Mouse (Mus musculus): ENCODE measurements around the gene Cacnb2. TPM values are rescaled to one million over a fixed set of nuclear protein-coding genes. Genes with fewer than 3 reads are reported as not detected.
A peak's percentile ranks its signal among the peaks of the same experiment; 100 is the strongest.

The Cacnb2 gene
- 1 to 10 TPM in 1 of 2 experiments, under 1 TPM in 1; 0.70 to 1.4 TPM for total RNA-seq (2021)
- long read RNA-seq, experiment 1: 0 reads
- long read RNA-seq, experiment 2: 0 reads

DNA sequence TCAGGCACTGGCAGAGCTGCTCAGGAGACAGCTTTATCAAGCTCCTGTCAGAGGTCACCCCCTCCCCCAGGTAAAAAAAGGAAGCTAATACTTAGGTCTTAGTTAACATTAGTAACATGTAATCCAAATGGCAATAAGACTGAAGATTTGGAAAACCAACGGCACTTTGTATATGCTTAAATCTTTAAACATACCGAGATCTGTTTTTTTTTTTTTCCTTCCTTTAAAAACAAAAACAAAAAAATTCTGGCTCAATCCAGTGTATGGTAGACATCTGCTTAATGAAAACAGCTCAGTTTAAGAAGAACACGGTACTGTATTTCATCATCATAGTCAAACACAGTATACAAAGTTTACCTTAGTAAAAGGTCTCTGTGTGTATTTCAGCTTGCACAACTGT is at the start of gene Cacnb2:
TSS of gene Cacnb2 (plus strand) at position 301 of the 400 bp plus-strand sequence.
- DNase-seq: no peak
- intact Hi-C loops (cut with DNase I; ENCODE audit: low total_unique reads): no loop called here

DNA sequence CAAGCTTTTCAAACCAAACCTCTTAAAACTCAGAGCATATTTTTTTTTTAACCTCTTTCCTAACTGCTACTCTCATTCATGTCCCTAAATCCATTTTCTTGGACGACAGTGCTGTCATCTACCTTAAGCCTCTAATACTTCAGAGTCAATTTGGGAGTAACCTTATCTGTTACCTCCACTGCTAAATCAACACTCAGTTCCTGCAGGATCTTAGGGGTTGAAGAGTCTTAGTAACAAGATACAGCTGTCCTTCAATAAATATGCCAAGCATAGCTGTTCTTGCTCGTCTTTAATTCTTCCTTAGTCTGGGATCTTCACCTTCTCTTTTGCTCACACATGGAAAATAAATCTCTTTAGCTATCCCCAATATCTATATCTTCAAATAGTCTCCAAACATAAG is 34.9 kb upstream of the Cacnb2 start:
- DNase-seq: no peak
- intact Hi-C loops (cut with DNase I; ENCODE audit: low total_unique reads): no loop called here

DNA sequence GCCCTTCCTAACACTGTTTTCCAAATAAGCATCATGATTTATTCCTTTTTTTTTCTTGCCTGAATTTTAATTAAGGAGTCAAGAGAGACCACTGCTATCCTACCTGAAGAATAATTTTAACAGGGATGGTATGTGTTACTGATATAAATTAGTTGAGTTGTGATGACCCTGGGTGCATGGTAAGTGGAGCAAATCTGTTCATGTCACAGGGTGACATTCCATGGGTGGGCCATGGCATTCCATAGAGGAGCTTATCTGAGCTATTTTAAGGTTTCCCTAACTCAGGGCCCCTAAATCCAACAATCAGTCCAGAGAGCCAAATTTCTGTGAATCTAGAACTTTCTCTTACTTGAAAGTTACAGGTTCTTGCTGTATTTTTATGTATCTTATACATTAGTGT is 31.6 kb upstream of the Cacnb2 start:
- no peak for DNase-seq

DNA sequence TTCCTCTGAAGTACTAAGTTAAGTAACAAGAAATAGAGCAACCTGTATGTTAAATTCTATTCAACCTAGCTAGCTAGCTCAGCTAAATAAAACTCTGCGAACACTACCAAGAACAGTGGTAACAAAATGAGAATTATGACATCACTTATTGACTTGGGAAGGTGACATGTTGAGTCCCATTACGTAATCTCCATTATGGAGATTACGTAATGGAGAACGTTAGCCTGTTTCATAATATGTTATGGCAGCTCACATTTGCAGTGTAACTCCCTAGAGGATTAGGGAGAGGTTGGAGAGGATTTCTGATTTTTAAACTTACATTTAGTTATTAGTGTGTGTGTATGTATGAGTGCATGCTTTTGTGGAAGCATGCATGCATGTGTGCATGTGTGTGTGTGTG is 13.3 kb upstream of the Cacnb2 start:
- intact Hi-C loops (cut with DNase I; ENCODE audit: low total_unique reads): no loop called here
- no peak for DNase-seq

More for the DNA sequence above, 31.6 kb upstream of the Cacnb2 start:
- intact Hi-C loops (cut with DNase I; ENCODE audit: low total_unique reads): no loop called here

DNA sequence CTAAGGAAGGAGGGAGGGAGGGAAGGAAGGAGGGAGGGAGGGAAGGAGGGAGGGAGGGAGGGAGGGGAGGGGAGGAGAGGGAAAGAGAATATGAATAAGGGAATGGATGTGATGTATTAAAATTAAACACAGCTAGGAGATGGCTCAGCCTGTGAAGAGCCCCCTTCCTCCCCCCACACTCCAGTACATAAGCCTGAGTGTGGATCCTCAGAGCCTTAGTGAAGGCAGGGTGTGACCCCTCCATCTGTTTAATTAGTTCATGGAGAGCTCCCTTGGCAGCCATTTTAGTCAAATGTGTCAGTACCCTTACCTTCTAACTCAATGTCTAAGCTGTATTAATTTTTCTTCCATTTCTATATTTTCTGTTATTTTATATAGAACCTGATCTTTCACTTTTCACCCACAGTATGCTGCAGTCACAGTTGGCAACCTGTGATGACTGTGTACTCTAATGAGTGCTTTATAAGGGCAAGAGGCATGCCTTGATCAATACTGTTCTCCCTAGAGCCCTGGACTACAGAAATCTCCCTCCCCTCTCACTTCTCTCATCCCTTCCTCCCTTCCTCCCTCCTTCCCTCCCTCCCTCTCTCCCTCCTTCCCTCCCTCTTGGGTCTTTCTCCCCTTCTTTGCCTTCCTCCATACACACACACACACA is 4.9 kb upstream of the Cacnb2 start:
- intact Hi-C loops (cut with DNase I; ENCODE audit: low total_unique reads): no loop called here
- DNase-seq: no peak

DNA sequence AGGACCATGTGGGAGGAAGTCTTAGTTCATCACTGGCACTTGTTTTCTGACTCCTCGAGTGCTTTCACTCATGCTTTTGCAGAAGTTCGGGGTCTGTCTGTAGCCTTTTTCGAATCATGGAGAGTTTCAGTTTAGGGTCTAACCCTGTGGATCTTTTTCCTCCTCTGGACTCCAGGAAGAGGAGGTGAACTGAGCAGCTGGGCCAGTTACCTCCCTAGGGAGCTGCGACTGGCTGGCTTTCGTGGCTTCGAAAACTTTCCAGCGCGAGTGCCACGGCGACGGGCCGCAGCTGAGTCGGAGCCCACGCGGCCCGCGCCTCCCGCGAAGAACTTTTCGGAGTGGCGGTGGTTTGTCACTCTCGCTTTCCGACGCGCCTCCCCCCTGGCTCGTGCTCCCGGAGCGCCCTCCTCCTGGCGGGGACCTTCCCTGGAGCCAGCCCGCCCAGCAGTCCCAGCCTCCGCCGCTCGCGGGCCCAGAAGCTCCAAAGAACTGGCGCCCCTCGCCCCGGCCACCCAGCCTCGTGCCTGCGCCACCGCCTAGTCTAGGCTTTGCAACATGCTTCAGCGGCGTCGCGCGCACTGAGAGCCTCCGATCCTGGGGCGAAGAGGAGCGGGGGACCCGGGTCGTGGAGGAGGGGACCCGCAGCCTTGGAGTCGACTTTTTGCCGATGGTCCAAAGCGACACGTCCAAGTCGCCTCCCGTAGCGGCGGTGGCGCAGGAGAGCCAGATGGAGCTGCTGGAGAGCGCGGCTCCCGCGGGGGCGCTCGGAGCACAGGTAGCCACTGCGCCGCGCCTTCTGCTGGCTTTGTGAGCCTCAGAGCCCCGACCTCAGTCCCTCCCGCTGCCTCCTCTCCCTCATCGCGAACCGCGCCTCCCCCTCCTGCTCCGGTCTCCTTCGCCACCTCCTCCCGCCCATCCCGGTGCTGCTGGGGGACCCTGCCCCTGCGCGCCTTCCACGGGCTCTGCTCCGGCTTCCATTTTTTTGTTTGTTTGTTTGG is 1.2 kb downstream of the Cacnb2 start:
- peak; percentile 55 for DNase-seq
- intact Hi-C loops (cut with DNase I; ENCODE audit: low total_unique reads): no loop called here

DNA sequence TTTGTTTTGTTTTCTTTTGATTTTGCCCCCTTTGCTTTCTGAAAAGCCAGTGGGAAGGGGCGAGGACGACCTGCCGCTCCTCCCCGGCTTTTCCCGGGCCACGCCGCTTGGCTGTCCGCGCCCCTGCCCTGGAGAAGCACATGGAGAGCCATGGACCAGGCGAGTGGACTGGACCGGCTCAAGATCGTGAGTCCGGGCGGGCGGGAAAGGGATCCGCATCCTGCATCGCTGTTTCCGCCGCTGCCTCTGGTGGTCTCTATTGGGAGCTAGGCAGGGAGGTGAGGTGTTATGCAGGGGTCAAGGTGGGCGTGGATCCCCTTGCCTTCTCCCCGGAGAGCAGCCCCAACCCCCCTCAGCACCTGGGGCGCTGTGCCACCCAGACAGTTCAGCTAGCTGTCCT is 1.9 kb downstream of the Cacnb2 start:
- DNase-seq: peak; percentile 19
- intact Hi-C loops (cut with DNase I; ENCODE audit: low total_unique reads): no loop called here

DNA sequence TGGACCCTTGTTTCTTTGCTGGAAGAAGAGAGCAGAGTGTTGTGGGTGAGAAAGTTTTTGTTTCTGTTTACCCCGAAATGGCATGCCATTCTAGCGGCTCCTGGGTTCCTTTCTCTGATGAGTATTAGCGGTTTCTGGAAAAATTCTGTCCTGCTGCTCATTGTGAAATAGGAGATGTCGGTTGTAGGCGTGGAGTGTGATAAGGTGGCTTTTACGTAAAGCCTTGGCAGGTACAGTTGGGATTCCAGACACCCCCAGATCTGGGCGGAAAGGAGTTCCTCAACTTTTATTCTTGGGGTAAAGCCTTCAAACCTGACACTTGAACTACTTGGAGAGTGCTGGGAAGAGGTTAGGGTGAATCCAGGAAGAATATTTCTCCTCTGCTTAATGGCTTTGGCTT is 2.3 kb downstream of the Cacnb2 start:
- intact Hi-C loops (cut with DNase I; ENCODE audit: low total_unique reads): no loop called here
- no peak for DNase-seq

DNA sequence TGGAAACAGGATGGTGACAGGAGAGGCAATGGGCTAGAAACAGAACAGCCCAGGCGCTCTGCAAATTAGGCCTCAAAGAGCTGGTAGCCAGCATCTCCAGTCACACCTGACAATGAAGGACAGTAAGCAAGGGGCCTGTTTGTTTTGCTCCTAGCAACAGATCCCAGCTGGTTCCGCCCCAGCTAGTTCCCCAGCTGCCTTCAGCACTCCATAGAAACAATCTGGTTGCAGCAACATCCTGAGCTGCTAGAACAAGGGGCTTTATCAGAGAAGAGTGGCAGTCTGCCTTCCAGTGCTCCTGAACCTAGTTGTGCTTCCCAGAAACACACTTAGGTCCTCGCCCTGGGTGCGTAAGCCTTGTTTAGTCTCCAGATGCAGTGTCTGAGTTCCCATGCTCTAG is 5.7 kb downstream of the Cacnb2 start:
- intact Hi-C loops (cut with DNase I; ENCODE audit: low total_unique reads): no loop called here
- DNase-seq: no peak

DNA sequence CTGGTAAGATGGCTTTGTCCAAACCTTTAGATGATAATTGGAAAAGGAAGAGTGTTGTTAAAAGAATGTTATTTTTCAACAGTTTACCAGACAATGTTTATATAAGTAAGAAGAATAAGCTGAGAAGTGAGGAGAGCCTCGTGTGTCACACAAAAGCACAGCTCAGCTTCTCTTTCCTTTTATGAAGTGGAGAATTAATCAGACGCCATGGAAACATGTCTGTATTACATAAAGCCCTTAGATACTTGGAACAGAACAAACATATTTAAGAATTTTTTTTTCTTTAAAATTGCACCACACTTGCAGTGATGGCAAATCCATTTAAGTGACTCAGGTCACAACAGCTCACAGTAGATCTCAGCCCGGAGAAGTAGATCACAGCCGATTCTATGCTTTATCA is 9.8 kb downstream of the Cacnb2 start:
- no peak for DNase-seq
- intact Hi-C loops (cut with DNase I; ENCODE audit: low total_unique reads): no loop called here

DNA sequence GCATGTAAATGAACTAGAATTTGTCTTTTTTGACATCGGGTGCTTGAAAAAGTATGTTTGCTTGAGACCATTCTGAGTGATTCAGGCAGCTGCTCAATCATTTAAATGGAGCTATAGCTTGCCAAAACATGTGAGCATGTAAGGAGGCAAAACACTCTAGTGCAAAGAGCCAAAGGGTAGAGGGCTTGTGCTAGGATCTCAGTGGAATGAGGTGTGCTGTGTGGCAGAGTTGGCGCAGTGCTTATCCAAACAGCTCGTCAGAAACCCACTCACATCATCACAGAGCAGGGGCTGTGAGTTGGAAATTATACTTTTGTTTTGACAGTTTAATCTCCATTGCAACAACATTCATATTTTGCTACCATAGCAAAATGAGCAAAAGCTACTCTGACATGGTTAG is 13.5 kb downstream of the Cacnb2 start:
- intact Hi-C loops (cut with DNase I; ENCODE audit: low total_unique reads): no loop called here
- no peak for DNase-seq

DNA sequence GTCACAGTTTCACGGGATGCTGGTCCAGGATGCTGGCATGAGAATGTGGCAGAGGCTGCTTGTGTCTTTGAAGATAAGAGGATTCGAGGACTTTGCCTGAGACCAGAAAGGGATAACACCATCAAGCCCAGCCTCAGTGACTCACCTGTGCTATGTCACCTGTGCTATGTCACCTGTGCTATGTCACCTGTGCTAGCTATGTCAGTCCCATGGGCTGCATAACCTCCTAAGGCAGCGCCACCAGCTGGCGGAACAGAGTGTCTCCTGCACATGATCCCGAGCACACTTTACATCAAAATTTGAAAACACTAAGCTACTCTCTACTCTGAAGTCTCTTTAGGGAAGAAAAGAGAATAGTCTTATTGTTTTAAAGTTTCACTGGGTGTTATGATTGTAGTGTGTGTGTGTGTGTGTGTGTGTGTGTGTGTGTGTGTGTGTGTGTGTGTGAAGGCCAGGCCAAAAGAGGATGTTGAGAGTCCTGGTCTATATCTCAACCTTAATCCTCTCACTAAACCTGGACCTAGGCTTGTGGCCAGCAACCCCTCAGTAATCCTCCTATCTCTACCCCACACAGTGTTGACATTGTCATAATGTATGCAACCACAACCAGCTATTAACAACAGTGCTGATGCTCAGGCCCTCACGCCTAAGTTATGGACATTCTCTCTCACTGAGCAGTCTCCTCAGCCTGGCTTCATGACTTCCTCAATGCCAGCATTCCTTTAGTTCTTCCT is 17.4 kb downstream of the Cacnb2 start:
- intact Hi-C loops (cut with DNase I; ENCODE audit: low total_unique reads): no loop called here
- DNase-seq: no peak

DNA sequence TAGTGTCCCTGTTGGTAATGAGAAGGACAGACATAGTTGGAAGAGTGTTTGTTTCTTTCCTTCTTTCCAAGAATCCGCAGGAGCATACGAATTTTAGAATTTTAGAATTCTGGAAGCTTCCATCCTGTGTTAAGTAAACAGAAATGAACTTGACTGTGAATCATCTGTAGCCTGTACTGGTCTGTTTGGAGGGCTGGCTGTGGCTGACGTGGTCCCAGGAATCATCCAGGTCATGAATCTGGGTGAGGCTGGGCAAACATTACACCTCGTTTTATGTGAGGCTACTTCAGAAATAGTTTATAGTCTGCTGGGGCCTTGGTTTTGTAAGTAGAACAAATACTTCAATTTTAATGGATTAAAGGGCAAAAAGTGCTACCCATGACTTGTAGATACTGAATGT is 18.0 kb downstream of the Cacnb2 start:
- intact Hi-C loops (cut with DNase I; ENCODE audit: low total_unique reads): no loop called here
- no peak for DNase-seq

DNA sequence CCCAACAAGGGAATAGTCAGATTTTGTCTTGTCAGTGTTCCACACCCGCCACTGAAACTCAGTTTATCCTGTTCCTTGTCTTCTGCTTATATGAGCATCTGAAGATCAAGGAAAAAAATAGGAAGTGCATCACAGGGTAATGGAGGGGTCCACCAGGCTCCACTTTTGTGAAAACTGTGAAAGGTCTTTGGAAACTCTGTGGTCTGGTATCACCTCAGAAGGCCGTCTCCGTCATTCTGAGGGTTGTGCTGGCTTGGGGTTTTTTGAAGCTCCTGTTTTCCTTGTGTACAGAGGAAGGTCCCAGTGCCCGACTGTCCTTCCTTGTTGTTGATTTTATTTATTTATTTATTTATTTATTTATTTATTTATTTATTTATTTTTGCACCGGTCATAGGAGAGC is 20.9 kb downstream of the Cacnb2 start:
- intact Hi-C loops (cut with DNase I; ENCODE audit: low total_unique reads): no loop called here
- no peak for DNase-seq

DNA sequence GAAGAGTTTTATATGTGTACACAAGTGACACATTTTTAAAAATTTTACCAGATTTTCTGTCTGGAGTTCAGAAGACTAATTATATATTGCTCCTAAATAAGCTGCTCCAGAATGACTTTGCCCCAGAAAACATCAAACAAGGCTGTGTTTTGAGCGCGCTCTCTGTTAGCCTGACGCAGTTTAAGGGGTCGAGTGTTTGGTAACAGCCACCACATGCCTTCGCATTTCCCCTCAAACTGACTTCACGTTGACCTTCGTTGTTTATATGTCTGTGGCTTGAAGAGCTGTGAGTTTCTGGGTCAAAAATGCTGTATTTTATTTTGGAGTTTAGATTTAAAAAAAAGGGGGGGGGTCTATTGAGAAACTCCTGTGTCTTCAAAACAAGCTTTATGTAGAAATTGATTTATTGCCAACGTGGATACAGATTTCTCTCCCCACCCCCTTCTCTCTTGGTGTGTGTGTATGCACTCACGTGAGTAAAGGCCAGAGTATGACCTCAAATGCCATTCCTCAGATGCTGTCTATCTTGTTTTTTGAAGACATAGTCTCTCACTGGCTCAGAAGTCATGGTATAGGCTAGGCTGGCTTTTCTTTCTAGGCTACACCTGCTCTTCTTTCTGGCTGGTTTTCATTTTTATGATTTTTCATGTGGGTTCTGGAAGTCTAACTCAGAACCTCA is 27.1 kb downstream of the Cacnb2 start:
- no peak for DNase-seq
- intact Hi-C loops (cut with DNase I; ENCODE audit: low total_unique reads): no loop called here

DNA sequence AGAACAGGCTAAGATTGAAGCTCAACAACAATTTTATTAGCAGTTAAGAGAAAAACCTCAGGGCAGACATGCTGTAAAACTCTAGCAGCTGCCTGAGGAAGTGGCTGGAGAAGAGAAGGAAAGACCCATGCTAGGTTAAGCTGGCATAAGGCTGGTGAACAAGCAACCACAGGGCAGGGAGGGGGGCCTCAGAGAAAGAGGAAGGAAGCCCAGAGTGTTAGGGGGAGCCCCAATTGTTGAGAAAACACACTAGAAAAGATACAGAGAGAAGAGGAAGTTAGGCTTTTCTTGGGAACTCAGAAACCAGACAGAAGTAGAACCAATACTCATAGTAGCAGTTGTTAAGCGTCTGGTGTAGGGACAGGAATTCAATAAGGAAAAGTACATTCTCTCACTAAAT is 28.7 kb downstream of the Cacnb2 start:
- no peak for DNase-seq
- intact Hi-C loops (cut with DNase I; ENCODE audit: low total_unique reads): no loop called here

DNA sequence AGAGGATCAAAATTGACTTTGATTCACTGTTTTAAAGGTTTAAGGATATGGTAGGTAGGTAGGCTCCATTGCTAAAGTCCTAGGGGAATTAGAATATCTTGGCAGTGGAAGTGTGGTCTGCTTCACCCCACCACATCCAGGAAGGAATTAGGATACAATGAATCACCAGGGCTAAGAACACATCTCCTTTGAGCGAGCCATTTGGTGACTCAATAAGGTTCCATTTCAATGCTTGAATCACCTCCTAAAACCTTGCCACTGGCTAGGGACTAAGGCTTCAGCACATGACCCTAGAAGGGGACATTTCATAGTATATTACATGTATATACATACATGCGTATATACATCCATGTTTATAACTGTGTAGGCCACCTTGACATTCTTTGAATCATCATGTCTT is 30.3 kb downstream of the Cacnb2 start:
- DNase-seq: no peak

DNA sequence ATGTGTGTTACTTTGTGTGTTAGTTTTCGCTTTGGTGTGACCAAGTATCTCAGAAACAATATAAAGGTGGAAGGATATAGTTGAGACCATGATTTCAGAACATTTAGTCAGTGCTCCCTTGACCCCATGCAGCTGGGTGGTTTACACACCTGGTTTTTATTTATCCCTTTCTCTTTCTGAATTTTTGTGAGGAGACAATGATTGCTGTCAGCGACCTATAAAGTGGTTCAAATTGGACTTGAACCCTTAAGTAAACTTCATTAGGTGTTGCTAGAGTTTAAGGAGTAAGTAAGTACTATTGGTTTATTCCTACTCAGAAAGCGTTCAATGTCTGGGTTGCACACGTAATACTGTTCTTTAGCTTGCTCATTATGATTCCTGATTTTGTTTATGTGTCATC is 36.4 kb downstream of the Cacnb2 start:
- intact Hi-C loops (cut with DNase I; ENCODE audit: low total_unique reads): no loop called here

More for the DNA sequence above, 30.3 kb downstream of the Cacnb2 start:
- intact Hi-C loops (cut with DNase I; ENCODE audit: low total_unique reads): no loop called here

DNA sequence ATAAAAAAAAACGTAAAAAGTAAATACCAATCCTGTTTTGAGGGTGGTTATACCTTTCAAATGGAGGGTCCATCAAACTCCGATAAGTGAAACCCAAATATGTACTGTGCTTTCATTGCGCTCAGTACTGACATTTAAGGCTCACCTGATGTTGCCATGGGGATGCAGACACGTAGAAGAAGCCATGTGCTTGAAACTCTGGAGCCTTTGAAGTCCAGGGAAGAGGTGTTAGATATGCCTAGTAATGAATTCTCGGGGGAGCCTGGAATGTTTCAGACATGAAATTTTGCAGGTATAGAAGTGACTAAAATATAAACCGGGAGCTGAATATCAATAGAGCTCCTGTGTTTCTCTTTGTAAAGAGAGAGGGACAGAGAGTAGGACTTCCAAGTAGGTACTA is 37.0 kb downstream of the Cacnb2 start:
- intact Hi-C loops (cut with DNase I; ENCODE audit: low total_unique reads): no loop called here
- no peak for DNase-seq

More for the DNA sequence above, 36.4 kb downstream of the Cacnb2 start:
- DNase-seq: no peak

DNA sequence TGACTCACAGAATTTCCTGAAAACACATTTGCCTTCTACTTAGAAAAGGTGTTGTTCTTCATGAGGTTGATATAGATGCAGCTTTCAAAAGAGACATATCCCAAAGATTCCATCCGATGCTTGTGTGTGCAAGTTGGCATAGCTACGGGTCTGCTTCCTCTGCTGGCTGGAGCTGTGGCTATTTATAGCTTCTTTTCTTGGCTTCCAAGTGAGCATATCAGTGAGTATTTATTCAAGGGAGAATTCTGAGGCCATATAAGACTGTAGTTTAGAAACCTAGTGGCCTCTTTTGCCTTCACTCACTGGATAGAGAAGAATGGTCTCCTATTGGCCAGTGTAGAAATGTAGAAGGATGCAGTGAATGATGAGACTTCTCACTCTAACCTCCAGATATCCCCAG is 38.2 kb downstream of the Cacnb2 start:
- no peak for DNase-seq
- intact Hi-C loops (cut with DNase I; ENCODE audit: low total_unique reads): no loop called here

All from gastrocnemius, postnatal 14 days (tissue).